Mouse (Mus musculus) thymus, adult 2 months (tissue): ENCODE measurements around the gene Olfr576. TPM values are rescaled to one million over a fixed set of nuclear protein-coding genes. Genes with fewer than 3 reads are reported as not detected.

Source experiments
- DNase-seq: peaks from one replicate; pipeline ENCODE4 v3.0.0; 2021
- H3K27ac ChIP-seq: fragments of 200-500 bp; 2 replicates; pipeline ENCODE4 v1.5.1; 2012; ENCODE audit warnings: low read length, control low read depth; ENCODE audit not compliant: control insufficient read depth, insufficient read depth
- H3K27me3 ChIP-seq: fragments of 200-500 bp; 2 replicates; pipeline ENCODE4 v1.6.1; 2012; ENCODE audit warnings: mild to moderate bottlenecking, low read length, moderate library complexity, mixed read lengths; ENCODE audit not compliant: control insufficient read depth, insufficient read depth
- H3K36me3 ChIP-seq: fragments of 200-500 bp; 2 replicates; pipeline ENCODE4 v1.6.1; 2012; ENCODE audit warnings: mild to moderate bottlenecking, low read length, moderate library complexity; ENCODE audit not compliant: control insufficient read depth, insufficient read depth
- H3K4me1 ChIP-seq: fragments of 200-500 bp; replicated peaks from 2 replicates; pipeline ENCODE4 v1.6.1; 2012; ENCODE audit warnings: low read length; ENCODE audit not compliant: control insufficient read depth, insufficient read depth
- H3K4me3 ChIP-seq: fragments of 200-500 bp; 2 replicates; pipeline ENCODE4 v1.5.1; 2012; ENCODE audit warnings: mild to moderate bottlenecking, low read length, control low read depth, moderate library complexity; ENCODE audit not compliant: control insufficient read depth, insufficient read depth
- CTCF ChIP-seq: fragments of 200-500 bp; IDR thresholded peaks from 2 replicates; pipeline ENCODE4 v1.5.1; 2012; ENCODE audit warnings: mild to moderate bottlenecking, control low read depth, low read length, moderate library complexity, borderline replicate concordance; ENCODE audit not compliant: control insufficient read depth, poor library complexity, insufficient read depth; ENCODE audit errors: extremely low read depth
- POLR2A ChIP-seq: fragments of 200-500 bp; IDR thresholded peaks from 2 replicates; pipeline ENCODE4 v1.6.1; 2012; ENCODE audit warnings: mild to moderate bottlenecking, low read length, control low read depth, moderate library complexity; ENCODE audit not compliant: control insufficient read depth, poor library complexity, insufficient read depth; ENCODE audit errors: extremely low read depth
- WGBS: fragments of 180-500 bp; shearing (Covaris S2); methylation state at CpG from one replicate; pipeline ENCODE4 v1.1.7; 2018; 5-methylcytosine and 5-hydroxymethylcytosine counted together
- polyA plus RNA-seq: library from polyadenylated mRNA; depleted of rRNA; stranded (reverse); fragments of >200 nt; gene quantifications from 2 replicates; pipeline ENCODE4 v1.2.3, GENCODE M21; 2012; rRNA removed

Olfr576 gene
- not detected in 2 replicates for polyA plus RNA-seq

DNA sequence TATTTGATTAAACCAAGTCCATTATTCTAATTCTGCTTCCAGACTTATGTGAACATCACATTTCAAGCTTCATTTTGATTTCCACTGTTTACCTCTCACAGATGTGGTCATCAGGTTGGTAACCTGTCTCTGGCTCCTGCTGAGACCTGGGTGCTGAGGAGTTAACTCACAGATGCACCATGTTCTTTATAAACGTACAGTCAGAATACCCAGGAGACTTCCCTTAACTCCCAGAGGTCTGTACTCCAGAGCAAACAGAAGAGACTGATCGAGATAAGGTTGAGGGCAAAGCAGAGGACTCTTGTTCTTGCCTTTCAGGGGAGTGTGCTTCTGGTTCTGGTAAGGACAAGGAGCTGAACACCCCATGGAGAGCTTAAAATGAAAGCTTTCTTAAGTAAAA, at the start of gene Olfr576:
Gene Olfr576, plus strand, starts transcription at position 301 of the 400 bp plus-strand sequence.
- WGBS, result 46% methylated on average over 2 of the region's 2 CpGs
- Histone ChIP-seq H3K27me3 (no peaks in the 10 kb centered on the region), H3K27ac (no peak within 1 kb of the TSS), H3K4me3 (no peak within 1 kb of the TSS), H3K4me1 (no peaks in the 10 kb centered on the region), H3K36me3 (no peaks in the 10 kb centered on the region)
- no peak for TF ChIP-seq POLR2A
- TF ChIP-seq CTCF, result no peak
- DNase-seq, result no peak

- TF ChIP-seq CTCF, result no peak
- no peak for TF ChIP-seq POLR2A
- H3K4me1 ChIP-seq, result no peaks in the 10 kb centered on the region
- DNase-seq, result no peak
- WGBS, result 19% methylated on average over 1 of the region's 1 CpGs
- H3K36me3 ChIP-seq, result no peaks in the 10 kb centered on the region
- no peak overlapping the region for H3K4me3 ChIP-seq
- H3K27ac ChIP-seq, result no peak overlapping the region
- H3K27me3 ChIP-seq, result no peaks in the 10 kb centered on the region
These were observed 47.2 kb upstream of the Olfr576 start for GRCm38 (mm10) chr7:102915261-102915660.

DNA sequence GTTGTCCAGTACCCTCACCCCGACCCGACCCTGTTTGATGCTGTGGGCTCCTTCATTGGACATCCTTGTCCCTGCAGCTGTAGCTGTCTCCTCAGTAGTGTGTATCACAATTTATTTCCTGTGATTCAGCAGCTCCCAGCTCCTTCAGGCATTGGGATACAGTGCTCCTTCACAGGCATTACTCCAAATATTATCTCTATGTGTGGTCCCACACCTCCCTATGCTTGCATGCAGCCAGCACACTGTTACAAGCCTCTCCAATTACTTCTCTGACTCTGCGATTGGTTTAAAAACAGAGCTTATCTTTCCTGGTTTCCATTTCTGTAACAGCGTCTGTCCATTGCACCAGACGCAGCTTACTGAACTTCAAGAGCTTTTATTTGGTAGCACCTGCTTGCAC, 46.1 kb upstream of the Olfr576 start:
- no peak for DNase-seq
- no peak for TF ChIP-seq CTCF
- no peak for TF ChIP-seq POLR2A
- Histone ChIP-seq H3K27me3 (no peaks in the 10 kb centered on the region), H3K4me3 (no peak overlapping the region), H3K36me3 (no peaks in the 10 kb centered on the region), H3K4me1 (no peaks in the 10 kb centered on the region), H3K27ac (no peak overlapping the region)
- WGBS, result 87% methylated on average over 5 of the region's 5 CpGs

DNA sequence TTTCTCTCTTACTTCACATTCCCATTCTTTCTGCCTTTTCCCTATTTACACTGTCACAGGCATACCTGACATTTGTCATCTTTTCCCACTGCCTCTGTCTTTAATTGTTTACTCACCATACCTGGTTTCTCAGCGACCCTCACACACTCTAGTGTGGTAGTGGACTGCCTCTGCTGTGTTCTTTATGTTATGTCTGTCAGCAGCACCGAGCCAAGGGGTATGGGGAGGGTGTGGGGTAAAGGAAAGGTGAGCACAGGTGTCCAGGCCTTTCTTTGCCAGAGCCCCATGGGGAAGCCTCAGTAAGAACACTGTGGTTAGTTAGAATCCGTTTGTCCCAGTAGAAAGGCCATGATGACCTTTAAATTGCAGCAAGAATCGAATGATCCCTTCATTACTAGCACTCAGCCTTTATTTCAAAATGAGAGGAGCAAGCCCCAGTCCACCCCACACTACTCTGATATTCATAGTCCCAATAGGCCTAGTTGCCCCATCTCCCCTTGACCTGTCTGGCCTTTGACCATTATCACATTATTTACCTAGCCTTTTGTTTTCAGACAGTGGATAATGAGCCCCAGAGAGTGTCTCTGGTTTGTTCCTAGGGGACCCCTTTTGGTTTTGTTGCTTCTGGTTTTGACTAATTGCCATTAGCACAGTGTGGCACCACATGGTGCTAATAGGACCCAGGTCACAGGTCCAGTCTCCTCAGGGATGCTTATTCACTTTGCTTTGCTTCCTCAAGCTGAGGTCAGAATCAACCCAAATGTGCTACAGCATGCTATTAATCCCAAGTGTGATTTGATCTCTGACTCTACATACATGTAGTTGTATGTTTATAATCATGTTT, 45.2 kb upstream of the Olfr576 start, which contains the start of gene Olfr571:
Gene Olfr571, minus strand, starts transcription at position 505 of the 844 bp plus-strand sequence.
- Histone ChIP-seq H3K36me3 (no peaks in the 10 kb centered on the region), H3K4me3 (no peak within 1 kb of the TSS), H3K27ac (no peak within 1 kb of the TSS), H3K4me1 (no peaks in the 10 kb centered on the region), H3K27me3 (no peaks in the 10 kb centered on the region)
- TF ChIP-seq POLR2A, result no peak
- no peak for TF ChIP-seq CTCF
- 76% methylated on average over 4 of the region's 4 CpGs for WGBS
- DNase-seq, result no peak

DNA sequence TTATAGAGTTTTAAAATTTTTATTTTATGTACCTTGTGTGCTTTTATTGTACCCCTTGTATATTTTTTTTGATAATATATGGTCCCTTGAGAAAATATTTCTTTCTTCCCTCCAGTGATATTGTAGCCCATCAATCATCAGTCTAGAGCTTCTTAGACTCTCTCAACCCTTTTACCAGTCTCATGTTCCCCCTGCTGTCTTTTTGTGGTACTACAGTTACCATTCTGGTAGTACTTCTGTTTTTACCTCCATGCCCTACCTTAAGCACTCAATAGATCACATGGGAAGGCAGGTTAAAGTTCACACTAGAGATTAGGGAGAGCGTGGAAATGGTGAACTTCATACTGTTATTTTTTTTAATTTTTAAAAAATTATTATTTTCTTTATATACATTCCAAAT, 42.8 kb upstream of the Olfr576 start:
- 13% methylated on average over 1 of the region's 1 CpGs for WGBS
- Histone ChIP-seq H3K27ac (no peak overlapping the region), H3K27me3 (no peaks in the 10 kb centered on the region), H3K36me3 (no peaks in the 10 kb centered on the region), H3K4me1 (no peaks in the 10 kb centered on the region), H3K4me3 (no peak overlapping the region)
- TF ChIP-seq POLR2A (no peak), CTCF (no peak)
- DNase-seq, result no peak

DNA sequence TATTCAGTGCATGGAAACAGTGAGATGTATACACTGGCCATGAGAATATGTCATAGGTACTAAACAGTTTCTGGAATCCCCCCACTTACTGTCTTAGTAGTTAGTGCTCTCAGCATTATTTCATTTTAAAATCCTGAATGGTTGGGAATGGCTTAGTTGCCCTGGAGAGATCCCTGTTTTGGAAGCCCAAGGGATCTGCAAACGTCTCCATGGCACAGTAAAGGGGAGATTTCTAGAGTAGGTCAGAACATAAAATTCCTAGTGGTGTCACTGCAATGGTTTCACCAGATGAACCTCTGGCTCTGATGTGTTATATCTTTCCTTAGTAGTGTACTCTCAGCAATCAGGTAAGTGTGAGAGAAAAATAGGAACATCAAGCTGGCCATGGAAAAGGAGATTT, 38.4 kb upstream of the Olfr576 start, which contains the start of gene Olfr572:
Gene Olfr572, plus strand, starts transcription at position 301 of the 400 bp plus-strand sequence.
- Histone ChIP-seq H3K4me3 (no peak within 1 kb of the TSS), H3K4me1 (no peaks in the 10 kb centered on the region), H3K27ac (no peak within 1 kb of the TSS), H3K36me3 (no peaks in the 10 kb centered on the region), H3K27me3 (no peaks in the 10 kb centered on the region)
- no peak for DNase-seq
- 69% methylated on average over 1 of the region's 1 CpGs for WGBS
- TF ChIP-seq POLR2A (no peak), CTCF (no peak)

- H3K36me3 ChIP-seq, result no peaks in the 10 kb centered on the region
- DNase-seq, result no peak
- 25% methylated on average over 3 of the region's 3 CpGs for WGBS
- no peaks in the 10 kb centered on the region for H3K27me3 ChIP-seq
- H3K4me1 ChIP-seq, result no peaks in the 10 kb centered on the region
- no peak overlapping the region for H3K27ac ChIP-seq
- TF ChIP-seq POLR2A (no peak), CTCF (no peak)
- no peak overlapping the region for H3K4me3 ChIP-seq
These were observed 35.4 kb upstream of the Olfr576 start for GRCm38 (mm10) chr7:102927105-102927504.
